Mouse (Mus musculus) lung, embryonic 16.5 days (tissue): ENCODE measurements around the gene Usp3. TPM values are rescaled to one million over a fixed set of nuclear protein-coding genes. Genes with fewer than 3 reads are reported as not detected.

Experiments
- ATAC-seq: fragments of 200-750 bp; cut with Nextera tagmentation; 2 replicates; pipeline ENCODE4 v1.8.0; 2017; ENCODE audit warnings: low read depth, mild to moderate bottlenecking, moderate library complexity
- H3K27ac ChIP-seq: fragments of 300-500 bp; sonication (generic); 2 replicates; pipeline ENCODE4 v1.5.1; 2014; ENCODE audit warnings: mild to moderate bottlenecking, control low read depth, low read length
- H3K27me3 ChIP-seq: fragments of 300-500 bp; sonication (generic); 2 replicates; pipeline ENCODE4 v1.6.1; 2014; ENCODE audit warnings: low read depth, low read length, mixed read lengths; ENCODE audit not compliant: control insufficient read depth, insufficient read depth
- H3K36me3 ChIP-seq: fragments of 300-500 bp; sonication (generic); 2 replicates; pipeline ENCODE4 v1.6.1; 2014; ENCODE audit warnings: low read length; ENCODE audit not compliant: control insufficient read depth, insufficient read depth
- H3K4me1 ChIP-seq: fragments of 300-500 bp; sonication (generic); replicated peaks from 2 replicates; pipeline ENCODE4 v1.6.1; 2014; ENCODE audit warnings: low read length, mixed read lengths; ENCODE audit not compliant: control insufficient read depth, insufficient read depth
- H3K4me2 ChIP-seq: fragments of 300-500 bp; sonication (generic); 2 replicates; pipeline ENCODE4 v1.6.1; 2014; ENCODE audit warnings: low read depth, low read length, control low read depth
- H3K4me3 ChIP-seq: fragments of 300-500 bp; sonication (generic); 2 replicates; pipeline ENCODE4 v1.5.1; 2014; ENCODE audit warnings: mild to moderate bottlenecking, low read length, control low read depth
- H3K9ac ChIP-seq: fragments of 300-500 bp; sonication (generic); 2 replicates; pipeline ENCODE4 v1.6.1; 2014; ENCODE audit warnings: low read length, control low read depth
- H3K9me3 ChIP-seq: fragments of 300-500 bp; sonication (generic); 2 replicates; pipeline ENCODE4 v1.6.1; 2016; ENCODE audit warnings: low read length; ENCODE audit not compliant: control insufficient read depth
- WGBS: fragments of 180-500 bp; shearing (Covaris S2); extraction: QIAGEN DNeasy Blood & Tissue Kit; methylation state at CpG from one replicate; pipeline ENCODE4 v1.1.7; 2014; 5-methylcytosine and 5-hydroxymethylcytosine counted together
- polyA plus RNA-seq: library from polyadenylated mRNA; unstranded; fragments of >200 nt; fragmentation: Nextera tagmentation; extraction: Ambion mirVana; gene quantifications from 2 replicates; pipeline ENCODE4 v1.2.1, GENCODE M21; 2015

The Usp3 gene
- polyA plus RNA-seq, 1 experiment from 2014 or later, result 57.9 TPM

- H3K9ac ChIP-seq, result no peak overlapping the region
- no peaks in the 10 kb centered on the region for H3K9me3 ChIP-seq
- H3K27ac ChIP-seq, result no peak overlapping the region
- peaks cover 8% of the 10 kb centered on the region; the same call in 1 of the 2 replicates for H3K4me1 ChIP-seq
- no peak overlapping the region for H3K4me3 ChIP-seq
- H3K27me3 ChIP-seq, result no peaks in the 10 kb centered on the region
- no peak overlapping the region for H3K4me2 ChIP-seq
- no peak for ATAC-seq
- WGBS, result 86% methylated on average over 2 of the region's 2 CpGs
- no peaks in the 10 kb centered on the region for H3K36me3 ChIP-seq
Observed at GRCm38 (mm10) chr9:66561496-66561895, 31.4 kb downstream of the Usp3 start.

DNA sequence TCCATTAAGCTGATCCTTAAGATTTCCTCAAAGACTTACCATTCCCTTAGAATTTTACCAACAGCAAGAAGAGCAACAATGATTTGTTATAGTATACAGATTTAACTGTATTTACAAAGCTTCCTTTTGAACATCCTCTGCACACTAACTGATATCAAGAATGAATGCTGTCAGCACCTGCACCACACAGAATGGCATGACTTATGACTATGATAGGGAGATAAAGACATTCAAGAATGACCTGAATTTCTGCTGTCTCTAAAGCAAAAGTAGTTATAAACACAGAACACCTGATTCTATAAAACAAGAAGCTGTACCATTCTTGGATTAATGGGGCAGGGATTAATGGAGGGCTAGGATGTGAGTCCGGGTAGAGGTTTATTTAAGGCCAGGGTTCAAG is 32.2 kb downstream of the Usp3 start:
- no peak overlapping the region for H3K27ac ChIP-seq
- ATAC-seq, result no peak
- H3K4me2 ChIP-seq, result no peak overlapping the region
- H3K27me3 ChIP-seq, result no peaks in the 10 kb centered on the region
- no peaks in the 10 kb centered on the region for H3K36me3 ChIP-seq
- no peaks in the 10 kb centered on the region for H3K9me3 ChIP-seq
- peaks cover 8% of the 10 kb centered on the region; the same call in 1 of the 2 replicates for H3K4me1 ChIP-seq
- no peak overlapping the region for H3K4me3 ChIP-seq
- WGBS, result 43% methylated on average over 1 of the region's 1 CpGs
- no peak overlapping the region for H3K9ac ChIP-seq

DNA sequence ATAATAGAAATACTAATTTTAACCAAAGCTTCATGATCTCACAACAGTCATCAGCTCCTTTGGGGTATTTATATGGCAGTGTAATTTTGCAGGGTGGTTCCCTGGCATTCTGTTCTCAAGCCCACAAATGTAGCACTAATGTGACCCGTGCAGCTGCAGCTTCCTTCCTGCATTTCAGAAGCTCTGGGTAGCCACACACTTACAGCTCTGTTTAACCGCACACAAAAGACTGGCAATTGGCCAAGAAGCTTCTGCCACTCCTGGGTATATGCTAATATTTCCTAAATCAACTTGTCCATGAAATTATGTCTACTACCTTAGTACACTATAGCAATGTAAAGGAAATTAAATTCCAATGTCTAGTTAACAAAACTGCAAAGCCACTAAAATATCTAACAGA is 32.6 kb downstream of the Usp3 start:
- peaks cover 8% of the 10 kb centered on the region; the same call in 1 of the 2 replicates for H3K4me1 ChIP-seq
- WGBS, result 4% methylated on average over 2 of the region's 2 CpGs
- H3K36me3 ChIP-seq, result no peaks in the 10 kb centered on the region
- no peak overlapping the region for H3K4me3 ChIP-seq
- H3K9me3 ChIP-seq, result no peaks in the 10 kb centered on the region
- no peaks in the 10 kb centered on the region for H3K27me3 ChIP-seq
- 0 out of 2 replicates have a peak overlapping the region, but pooled peaks have one; percentile 31 for H3K27ac ChIP-seq
- no peak overlapping the region for H3K9ac ChIP-seq
- H3K4me2 ChIP-seq, result no peak overlapping the region
- peak; percentile 74 for ATAC-seq

- no peak overlapping the region for H3K9ac ChIP-seq
- no peak overlapping the region for H3K4me3 ChIP-seq
- H3K36me3 ChIP-seq, result no peaks in the 10 kb centered on the region
- no peaks in the 10 kb centered on the region for H3K9me3 ChIP-seq
- H3K4me1 ChIP-seq, result peaks cover 8% of the 10 kb centered on the region; the same call in 1 of the 2 replicates
- 100% methylated on average over 4 of the region's 4 CpGs for WGBS
- H3K4me2 ChIP-seq, result no peak overlapping the region
- no peaks in the 10 kb centered on the region for H3K27me3 ChIP-seq
- H3K27ac ChIP-seq, result no peak overlapping the region
- no peak for ATAC-seq
Observed at GRCm38 (mm10) chr9:66558971-66559370, 34.0 kb downstream of the Usp3 start.

- no peaks in the 10 kb centered on the region for H3K9me3 ChIP-seq
- H3K36me3 ChIP-seq, result peaks cover 27% of the 10 kb centered on the region
- WGBS, result 84% methylated on average over 4 of the region's 4 CpGs
- no peaks in the 10 kb centered on the region for H3K27me3 ChIP-seq
- no peaks in the 10 kb centered on the region for H3K4me1 ChIP-seq
- H3K9ac ChIP-seq, result no peak overlapping the region
- H3K27ac ChIP-seq, result no peak overlapping the region
- ATAC-seq, result no peak
- H3K4me3 ChIP-seq, result no peak overlapping the region
- H3K4me2 ChIP-seq, result no peak overlapping the region
Observed at GRCm38 (mm10) chr9:66542785-66543184, 50.2 kb downstream of the Usp3 start.

GRCm38 (mm10) chr9:66521595-66521994 is 71.3 kb downstream of the Usp3 start:
- no peaks in the 10 kb centered on the region for H3K4me1 ChIP-seq
- H3K4me3 ChIP-seq, result no peak overlapping the region
- H3K9me3 ChIP-seq, result no peaks in the 10 kb centered on the region
- 97% methylated on average over 3 of the region's 3 CpGs for WGBS
- ATAC-seq, result no peak
- H3K9ac ChIP-seq, result no peak overlapping the region
- no peaks in the 10 kb centered on the region for H3K27me3 ChIP-seq
- H3K36me3 ChIP-seq, result peaks cover 36% of the 10 kb centered on the region
- no peak overlapping the region for H3K4me2 ChIP-seq
- no peak overlapping the region for H3K27ac ChIP-seq

DNA sequence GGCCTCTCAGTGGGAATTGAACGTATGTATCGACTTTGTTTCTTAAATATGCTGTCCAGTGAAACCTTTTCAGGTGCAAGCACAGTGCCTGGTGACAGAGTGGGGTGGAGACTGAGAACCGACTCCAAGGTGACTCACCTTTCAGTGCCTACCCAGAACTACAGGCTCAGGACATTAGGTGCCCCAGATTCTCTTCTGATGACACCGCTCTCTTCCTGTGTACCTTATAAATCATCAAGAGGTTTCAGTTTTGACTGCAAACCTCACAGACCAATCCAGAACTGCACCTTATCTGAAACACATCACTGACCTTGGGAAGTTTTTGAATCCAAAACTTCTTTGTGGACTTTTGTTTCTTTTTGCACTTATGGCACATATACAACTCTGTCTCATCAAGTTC is 72.6 kb downstream of the Usp3 start:
- Histone ChIP-seq H3K27ac (no peak overlapping the region), H3K4me3 (no peak overlapping the region), H3K4me2 (no peak overlapping the region), H3K4me1 (no peaks in the 10 kb centered on the region), H3K36me3 (peaks cover 39% of the 10 kb centered on the region), H3K9ac (no peak overlapping the region), H3K27me3 (no peaks in the 10 kb centered on the region), H3K9me3 (no peaks in the 10 kb centered on the region)
- WGBS, result 89% methylated on average over 4 of the region's 4 CpGs
- no peak for ATAC-seq

DNA sequence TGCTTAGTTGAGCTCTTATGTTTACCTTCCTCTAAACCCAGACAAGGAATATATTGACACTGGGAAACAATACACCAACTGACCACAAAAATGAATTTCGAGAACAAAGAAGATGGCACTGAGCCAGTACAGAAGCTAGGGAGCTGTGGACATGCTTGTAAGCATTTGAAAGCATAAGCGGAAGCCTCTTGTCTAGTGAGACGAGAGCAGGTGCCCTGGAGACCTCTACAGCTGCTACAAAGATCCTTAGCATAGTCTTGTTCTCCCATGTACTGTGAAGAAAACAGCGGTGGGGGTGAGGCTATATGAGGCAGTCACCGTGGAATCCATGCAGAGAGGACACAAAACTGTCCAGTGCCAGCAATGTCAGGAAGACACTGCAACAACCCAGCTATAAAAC is 74.0 kb downstream of the Usp3 start:
- Histone ChIP-seq H3K27me3 (no peaks in the 10 kb centered on the region), H3K4me1 (peaks cover 6% of the 10 kb centered on the region), H3K27ac (no peak overlapping the region), H3K4me2 (no peak overlapping the region), H3K9me3 (no peaks in the 10 kb centered on the region), H3K9ac (no peak overlapping the region), H3K4me3 (no peak overlapping the region), H3K36me3 (peaks cover 35% of the 10 kb centered on the region)
- peak; percentile 26; the same call in 1 of the 2 replicates for ATAC-seq
- WGBS, result 61% methylated on average over 5 of the region's 5 CpGs

- ATAC-seq, result no peak
- peaks cover 9% of the 10 kb centered on the region for H3K4me1 ChIP-seq
- no peak overlapping the region for H3K27ac ChIP-seq
- peaks cover 35% of the 10 kb centered on the region for H3K36me3 ChIP-seq
- H3K9me3 ChIP-seq, result no peaks in the 10 kb centered on the region
- no peak overlapping the region for H3K4me3 ChIP-seq
- 81% methylated on average over 5 of the region's 5 CpGs for WGBS
- no peak overlapping the region for H3K9ac ChIP-seq
- no peak overlapping the region for H3K4me2 ChIP-seq
- no peaks in the 10 kb centered on the region for H3K27me3 ChIP-seq
Observed at GRCm38 (mm10) chr9:66518251-66518650, 74.7 kb downstream of the Usp3 start.

- peaks cover 35% of the 10 kb centered on the region for H3K36me3 ChIP-seq
- H3K9ac ChIP-seq, result no peak overlapping the region
- no peak overlapping the region for H3K4me3 ChIP-seq
- ATAC-seq, result no peak
- H3K4me2 ChIP-seq, result no peak overlapping the region
- H3K9me3 ChIP-seq, result no peaks in the 10 kb centered on the region
- WGBS, result 88% methylated on average over 10 of the region's 10 CpGs
- no peaks in the 10 kb centered on the region for H3K27me3 ChIP-seq
- H3K27ac ChIP-seq, result no peak overlapping the region
- peaks cover 9% of the 10 kb centered on the region for H3K4me1 ChIP-seq
Observed at GRCm38 (mm10) chr9:66517746-66518145, 75.2 kb downstream of the Usp3 start.
